Mouse (Mus musculus) right cerebral cortex, postnatal 14 days (tissue): ENCODE results near the gene Anapc7.
A peak's percentile ranks its signal among the peaks of the same experiment; 100 is the strongest.
"Not testable (repeated sequence)": the region's sequence is repeated elsewhere in the genome, so short reads cannot be mapped to it uniquely, and the experiment has no call there.

Experiments
- DNase-seq: peaks from one replicate; pipeline ENCODE4 v3.0.0; 2022

Gene Anapc7

DNA sequence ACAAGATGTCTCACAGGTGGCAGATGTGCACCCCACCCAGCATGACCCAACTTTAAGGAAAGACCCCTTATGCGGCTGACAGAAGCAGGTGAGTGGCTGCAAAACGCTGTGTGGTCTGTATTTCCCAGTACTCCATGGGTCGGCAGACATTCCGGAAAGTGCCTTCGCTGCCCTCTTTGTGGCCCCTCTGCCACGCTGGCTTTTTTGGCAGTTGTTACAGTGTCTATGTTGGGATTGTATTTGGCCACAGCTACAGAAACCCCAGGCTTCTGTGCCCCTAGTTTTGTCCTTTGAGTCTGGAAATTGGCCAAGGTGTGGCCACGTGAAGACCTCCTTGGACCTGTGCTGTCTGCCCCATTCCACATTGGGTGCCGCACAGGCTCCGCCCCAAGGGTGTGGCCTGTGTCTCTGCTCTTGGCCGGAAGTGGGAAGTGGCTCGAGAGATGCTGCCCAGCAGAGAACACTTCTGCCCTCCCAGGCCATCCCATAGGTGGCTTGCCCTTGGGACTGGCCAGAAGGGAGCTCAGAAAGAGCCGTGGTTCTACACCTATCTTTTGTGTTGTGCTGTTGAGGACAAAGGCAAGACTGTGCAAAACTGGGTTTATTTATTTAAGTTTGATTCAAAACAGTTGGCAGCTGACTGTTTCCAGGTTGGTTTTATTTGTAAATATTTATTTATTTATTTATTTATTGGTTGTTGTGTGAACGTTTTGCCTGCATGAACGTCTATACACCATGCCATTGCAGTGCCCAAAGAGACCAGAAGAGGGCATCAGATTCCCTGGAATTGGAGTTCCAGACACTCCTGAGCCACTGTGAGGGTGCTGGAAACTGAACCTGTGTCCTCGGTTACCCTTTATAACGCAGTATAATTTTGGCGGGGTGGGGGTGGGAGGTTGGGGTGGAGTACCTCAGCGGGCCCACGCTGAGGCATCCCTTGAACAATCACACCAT lies 11.5 kb upstream of the Anapc7 start:
- no peak for DNase-seq

DNA sequence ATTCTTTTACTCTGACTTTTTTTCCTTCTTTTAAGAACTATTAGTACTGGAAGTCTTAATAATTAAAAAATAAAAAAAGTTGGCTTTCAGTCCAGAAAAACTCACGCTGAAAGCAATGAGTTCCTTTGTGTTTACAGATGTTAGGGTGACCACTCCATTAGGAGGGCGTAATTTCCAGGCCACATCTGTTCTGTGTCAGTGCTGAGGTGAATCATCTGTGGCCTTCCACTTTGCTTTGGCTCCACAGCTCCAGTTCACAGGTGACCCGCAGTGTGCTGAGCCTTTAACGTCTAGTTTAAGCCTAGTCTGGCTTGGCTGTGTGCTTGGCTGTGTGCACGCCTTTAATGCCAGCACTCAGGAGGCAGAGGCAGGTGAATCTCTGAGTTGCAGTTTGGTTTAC lies 9.6 kb upstream of the Anapc7 start:
- no peak for DNase-seq

GRCm38 (mm10) chr5:122412826-122413225 lies 8.7 kb upstream of the Anapc7 start:
- no peak for DNase-seq

DNA sequence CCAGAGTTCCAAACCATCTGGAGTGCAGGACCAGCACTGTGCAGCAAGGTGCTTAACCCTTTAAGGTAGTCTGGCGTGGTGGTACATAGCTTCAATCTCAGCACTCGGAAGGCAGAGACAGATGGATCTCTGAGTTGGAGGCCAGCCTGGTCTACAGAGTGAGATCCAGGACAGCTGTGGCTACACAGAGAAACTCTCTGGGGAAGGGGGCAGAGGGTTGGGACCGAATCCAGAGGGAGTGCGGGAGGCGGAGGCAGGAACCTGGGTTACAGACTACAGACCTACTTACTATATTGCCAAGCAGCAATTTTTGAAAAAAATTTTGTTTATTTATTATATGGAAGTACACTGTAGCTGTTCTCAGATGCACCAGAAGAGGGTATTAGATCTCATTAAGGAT lies 7.1 kb upstream of the Anapc7 start:
- no peak for DNase-seq

DNA sequence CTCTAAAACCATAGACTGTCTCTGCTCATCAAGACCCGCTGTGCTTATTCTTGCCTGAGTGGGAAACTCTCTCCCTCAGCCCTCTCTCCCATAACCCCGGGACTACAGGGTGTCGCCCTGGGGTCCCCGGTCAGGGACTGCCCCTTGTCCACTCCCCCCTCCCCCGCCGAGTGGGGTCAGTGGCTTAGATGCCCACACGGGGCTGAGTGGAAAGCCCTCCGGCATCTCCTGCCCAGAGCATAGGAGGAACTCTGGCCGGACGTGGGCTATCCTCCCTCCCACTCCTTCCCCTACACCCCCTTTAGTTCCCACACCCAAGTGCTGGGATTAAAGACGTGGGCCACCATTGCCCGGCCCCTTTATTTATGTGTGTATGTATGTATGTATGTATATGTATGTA lies 6.0 kb upstream of the Anapc7 start:
- DNase-seq = no peak

- DNase-seq = not testable (repeated sequence)
Observed at GRCm38 (mm10) chr5:122420676-122421075, 817 bp upstream of the Anapc7 start.

DNA sequence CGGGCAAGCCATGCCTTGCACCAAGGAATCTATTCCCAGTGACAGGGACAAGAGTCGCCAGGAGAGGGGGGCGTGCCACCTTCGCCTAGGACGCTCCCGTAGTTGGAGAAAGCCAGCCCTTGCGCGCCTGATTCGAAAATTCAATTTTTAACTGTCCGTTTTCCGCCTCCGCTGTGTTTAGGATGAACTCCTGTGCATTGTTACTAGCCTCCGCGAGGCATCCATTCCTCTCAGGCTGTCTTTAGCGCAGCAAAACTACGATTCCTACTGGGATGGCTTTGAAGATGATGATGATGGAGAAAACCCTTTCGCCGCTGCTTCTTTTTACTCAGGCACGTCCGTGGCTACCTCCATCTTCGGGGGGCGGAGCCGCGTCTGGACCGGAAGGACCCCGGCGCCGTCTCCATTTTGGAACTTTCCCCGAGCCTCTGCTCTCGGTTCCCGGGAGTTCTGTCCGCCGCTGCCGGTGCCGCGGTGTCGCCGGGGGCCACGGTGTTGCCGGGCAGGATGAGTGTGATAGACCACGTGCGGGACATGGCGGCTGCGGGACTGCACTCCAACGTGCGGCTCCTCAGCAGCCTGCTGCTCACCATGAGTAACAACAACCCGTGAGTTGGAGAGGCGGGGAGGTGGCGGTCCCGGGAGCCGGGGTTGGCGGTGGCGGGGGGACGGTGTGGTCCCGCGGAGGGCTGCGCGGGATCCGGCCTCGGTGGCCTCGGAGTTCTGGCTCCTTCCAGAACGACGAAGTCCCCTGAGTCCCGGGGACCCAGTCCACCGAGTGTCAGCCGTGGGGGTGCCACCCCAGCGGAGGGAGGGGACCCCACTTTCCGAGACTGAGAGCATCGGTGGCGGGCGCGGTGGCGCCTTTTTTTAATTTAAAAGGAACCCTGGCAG lies 825 bp downstream of the Anapc7 start:
- DNase-seq = peak; percentile 88

DNA sequence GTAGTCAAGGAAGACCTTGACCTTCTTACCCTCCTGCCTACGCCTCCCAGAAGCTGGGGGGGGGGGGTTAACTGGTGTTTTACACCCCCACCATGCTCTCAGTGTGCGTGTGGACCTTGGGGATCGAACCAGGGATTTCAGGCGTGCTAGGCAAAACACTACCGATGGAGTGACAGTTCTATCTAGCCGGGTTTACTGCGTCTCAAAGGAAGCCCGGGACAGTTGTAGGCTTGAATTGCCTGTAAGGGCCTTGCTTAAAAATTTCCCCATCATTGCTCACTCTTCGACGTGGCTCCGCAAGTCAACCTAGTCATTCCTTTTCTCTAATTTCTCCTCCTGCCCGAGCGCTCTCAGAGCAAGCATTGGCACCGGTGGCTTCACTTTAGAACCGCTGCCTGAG lies 1.6 kb downstream of the Anapc7 start:
- no peak for DNase-seq

- DNase-seq = no peak
Observed at GRCm38 (mm10) chr5:122425550-122425949, 4.1 kb downstream of the Anapc7 start.

- DNase-seq = no peak
Observed at GRCm38 (mm10) chr5:122430036-122430775, 8.7 kb downstream of the Anapc7 start.

GRCm38 (mm10) chr5:122431221-122431620 lies 9.7 kb downstream of the Anapc7 start:
- no peak for DNase-seq

GRCm38 (mm10) chr5:122434541-122434940 lies 13.0 kb downstream of the Anapc7 start:
- no peak for DNase-seq

- no peak for DNase-seq
Observed at GRCm38 (mm10) chr5:122439400-122440094, 18.1 kb downstream of the Anapc7 start.

GRCm38 (mm10) chr5:122440095-122440630 lies 18.7 kb downstream of the Anapc7 start:
- DNase-seq = no peak

DNA sequence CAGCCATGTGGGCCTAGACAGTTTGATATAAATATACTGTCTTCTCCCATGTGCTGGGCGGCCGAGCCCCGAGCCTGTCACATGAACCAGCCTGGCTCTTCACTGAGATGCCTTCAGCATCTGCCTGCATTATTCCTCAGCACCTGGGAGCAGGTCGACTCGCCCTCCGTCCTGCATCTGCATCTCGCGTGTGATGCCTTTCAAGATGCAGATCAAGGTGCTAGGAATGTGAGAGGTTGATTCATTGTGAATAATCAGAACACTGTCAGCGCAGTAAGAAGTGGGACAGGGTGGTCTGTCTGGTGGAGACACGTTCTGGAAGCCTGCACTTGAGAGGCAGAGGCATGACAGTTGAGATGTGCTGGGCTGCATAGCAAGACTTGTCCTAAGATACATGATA lies 23.0 kb downstream of the Anapc7 start:
- DNase-seq = no peak

DNA sequence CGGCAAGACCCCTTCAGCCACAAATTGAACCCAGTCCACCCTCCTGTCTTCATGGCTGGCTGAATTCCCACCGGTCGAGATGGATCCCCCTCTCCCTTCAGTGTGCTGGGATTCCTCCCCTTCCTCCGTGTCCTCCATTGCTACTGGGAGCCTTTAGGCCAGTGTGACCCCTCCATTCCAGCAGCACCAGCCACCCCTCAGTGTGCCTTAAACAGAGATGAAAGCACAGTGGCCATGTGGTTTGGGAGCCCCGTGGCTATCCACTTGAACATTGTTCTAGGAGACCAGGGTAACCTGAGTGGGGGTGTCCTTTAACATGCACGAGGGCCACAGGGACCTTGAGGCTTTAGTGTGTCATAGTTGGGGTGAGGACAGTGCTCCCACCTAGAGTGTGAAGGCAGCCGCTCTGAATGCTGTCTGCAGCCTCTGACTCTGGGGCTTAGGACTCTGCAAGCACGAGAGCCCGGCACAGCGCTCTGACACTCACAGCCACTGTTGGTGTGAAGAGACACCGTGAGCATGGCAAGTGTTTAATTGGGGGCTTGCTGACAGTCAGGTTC lies 23.6 kb downstream of the Anapc7 start:
- no peak for DNase-seq

DNA sequence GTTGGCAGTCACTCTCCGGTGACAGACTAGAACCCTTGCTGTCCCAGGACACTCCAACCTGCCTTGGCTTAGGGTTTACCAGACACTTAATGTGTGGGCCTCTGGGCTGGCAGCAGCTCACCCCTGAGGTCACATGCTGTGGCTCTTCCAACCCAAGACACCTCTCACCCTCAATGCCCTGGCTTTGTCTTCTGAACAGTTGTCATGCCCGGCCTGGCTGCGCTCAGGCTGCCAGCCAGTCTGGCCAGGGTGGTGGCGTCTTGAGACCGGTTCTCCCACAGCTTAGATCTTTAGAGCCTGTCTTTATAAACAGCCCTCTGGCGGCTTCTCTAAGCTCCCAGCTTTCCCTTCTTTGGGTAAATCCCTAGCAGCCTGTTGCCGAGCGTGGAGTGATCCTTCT lies 26.4 kb downstream of the Anapc7 start:
- no peak for DNase-seq

DNA sequence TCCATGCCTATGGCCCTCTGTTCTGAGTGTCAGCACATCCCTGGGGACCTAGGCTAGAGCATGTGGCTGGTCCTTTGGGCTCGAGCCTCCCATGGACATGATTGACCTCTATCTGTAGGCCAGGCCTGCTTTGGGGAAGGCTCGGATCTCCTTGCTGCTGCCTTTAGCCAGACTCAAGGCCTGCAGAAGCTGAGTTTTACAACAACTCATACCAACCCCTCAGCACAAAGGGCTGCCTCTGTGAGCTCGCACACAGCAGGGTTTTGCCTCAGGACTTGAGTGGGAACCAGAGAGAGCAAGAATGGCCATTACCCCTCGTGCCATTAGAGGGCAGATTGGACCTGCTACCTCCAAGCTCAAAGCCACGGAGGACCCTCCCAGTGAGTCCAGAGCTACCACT lies 27.4 kb downstream of the Anapc7 start:
- no peak for DNase-seq

- no peak for DNase-seq
Observed at GRCm38 (mm10) chr5:122449946-122450345, 28.5 kb downstream of the Anapc7 start.

DNA sequence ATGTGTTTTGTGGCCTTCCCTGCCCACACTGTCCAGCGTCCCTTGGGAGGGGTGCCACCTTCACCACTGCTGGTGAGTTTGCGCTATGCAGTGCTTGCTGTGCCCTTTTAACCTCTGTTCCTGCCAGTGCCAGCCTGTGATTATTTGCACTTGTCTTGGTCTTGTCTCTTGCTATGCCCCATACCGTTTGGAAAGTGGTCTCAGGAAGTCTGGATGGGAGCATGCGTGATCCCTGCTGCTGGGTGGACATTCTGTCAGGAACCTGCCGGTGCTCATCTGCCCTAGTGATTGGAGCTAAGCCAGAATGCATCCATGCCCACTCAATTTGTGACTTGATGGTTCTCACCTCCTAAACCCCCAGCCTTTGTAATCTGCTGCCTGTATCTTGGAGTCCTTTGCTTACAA lies 29.4 kb downstream of the Anapc7 start:
- no peak for DNase-seq

GRCm38 (mm10) chr5:122451324-122451723 lies 29.8 kb downstream of the Anapc7 start:
- no peak for DNase-seq

DNA sequence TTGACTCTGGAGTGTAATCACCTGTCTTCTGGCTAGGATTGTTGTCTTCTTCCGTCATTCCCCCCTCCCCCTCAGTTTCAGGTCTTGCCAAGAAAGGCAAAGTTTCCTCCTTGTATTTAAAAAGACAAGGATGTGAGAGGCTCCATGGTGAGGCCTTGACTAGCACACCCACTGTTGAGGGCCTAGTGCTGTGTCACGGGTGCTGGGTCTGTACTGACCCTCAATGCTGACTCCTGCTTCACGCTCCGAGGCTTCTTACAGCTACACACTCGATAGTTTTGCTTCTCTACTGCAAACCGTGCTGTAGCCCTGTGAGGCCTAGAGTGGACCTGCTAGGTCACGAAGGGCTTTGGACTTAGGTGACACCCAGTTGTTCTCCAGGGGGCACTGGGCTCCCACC lies 30.7 kb downstream of the Anapc7 start:
- DNase-seq = no peak
